Mouse (Mus musculus): ENCODE data around the gene Gm732.

Gene Gm732

GRCm38 (mm10) chrX:107948365-107948764 lies at the start of gene Gm732:
TSS of gene Gm732 (minus strand) at chrX:107948465.
- DNase-seq (ENCODE audit: extremely low read depth, low read depth, low spot score), result no peak

Measured in fat pad, adult 2 months (tissue).